Mouse (Mus musculus) neural tube, embryonic 13.5 days (tissue): ENCODE results near the gene Gm11492. TPM values are rescaled to one million over a fixed set of nuclear protein-coding genes. Genes with fewer than 3 reads are reported as not detected.

ENCODE experiments used
- ATAC-seq: fragments of 200-750 bp; cut with Nextera tagmentation; 2 replicates; pipeline ENCODE4 v1.8.0; 2017; ENCODE audit warnings: low read depth, mild to moderate bottlenecking, moderate TSS enrichment, moderate library complexity
- H3K27ac ChIP-seq: fragments of 300-500 bp; sonication (generic); replicated peaks from 2 replicates; pipeline ENCODE4 v1.5.1; 2015; ENCODE audit warnings: moderate library complexity, mild to moderate bottlenecking, inconsistent platforms
- H3K27me3 ChIP-seq: fragments of 300-500 bp; sonication (generic); 2 replicates; pipeline ENCODE4 v1.6.1; 2015; ENCODE audit warnings: mild to moderate bottlenecking, inconsistent platforms
- H3K36me3 ChIP-seq: fragments of 300-500 bp; sonication (generic); 2 replicates; pipeline ENCODE4 v1.6.1; 2015; ENCODE audit warnings: mild to moderate bottlenecking, inconsistent platforms
- H3K4me1 ChIP-seq: fragments of 300-500 bp; sonication (generic); replicated peaks from 2 replicates; pipeline ENCODE4 v1.6.1; 2015; ENCODE audit warnings: inconsistent platforms
- H3K4me2 ChIP-seq: fragments of 300-500 bp; sonication (generic); 2 replicates; pipeline ENCODE4 v1.6.1; 2015; ENCODE audit warnings: inconsistent platforms, mild to moderate bottlenecking, moderate library complexity
- H3K4me3 ChIP-seq: fragments of 300-500 bp; sonication (generic); 2 replicates; pipeline ENCODE4 v1.5.1; 2015; ENCODE audit warnings: mild to moderate bottlenecking, inconsistent platforms
- H3K9ac ChIP-seq: fragments of 300-500 bp; sonication (generic); 2 replicates; pipeline ENCODE4 v1.6.1; 2015; ENCODE audit warnings: moderate library complexity, mild to moderate bottlenecking, inconsistent platforms
- H3K9me3 ChIP-seq: fragments of 300-500 bp; sonication (generic); 2 replicates; pipeline ENCODE4 v1.6.1; 2016; ENCODE audit warnings: inconsistent platforms
- WGBS: fragments of 180-500 bp; shearing (Covaris S2); methylation state at CpG from one replicate; pipeline ENCODE4 v1.1.7; 2015; 5-methylcytosine and 5-hydroxymethylcytosine counted together
- polyA plus RNA-seq: library from polyadenylated mRNA; unstranded; fragments of >200 nt; fragmentation: Nextera tagmentation; extraction: Ambion mirVana; gene quantifications from 2 replicates; pipeline ENCODE4 v1.2.1, GENCODE M21; 2015

Gene Gm11492
- polyA plus RNA-seq, 1 experiment from 2014 or later, result not detected

DNA sequence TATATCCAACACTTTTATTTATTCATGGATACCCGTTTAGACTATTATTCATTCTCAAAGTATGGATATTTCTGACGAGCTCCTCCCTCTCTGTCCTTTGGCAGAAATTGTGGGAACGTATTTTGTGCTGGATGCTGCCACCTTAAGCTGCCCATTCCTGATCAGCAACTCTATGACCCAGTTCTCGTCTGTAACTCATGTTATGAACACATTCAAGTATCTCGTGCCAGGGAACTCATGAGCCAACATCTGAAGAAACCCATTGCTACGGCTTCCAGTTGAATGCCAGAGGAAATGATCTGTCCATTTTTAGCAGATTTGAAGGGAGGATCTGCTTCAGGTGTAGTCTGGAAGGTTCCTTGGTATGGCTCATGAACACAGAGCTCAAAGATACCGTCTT, 47.5 kb downstream of the Gm11492 start:
- 93% methylated on average over 7 of the region's 7 CpGs for WGBS
- ATAC-seq, result no peak
- no peak overlapping the region for H3K27ac ChIP-seq
- H3K36me3 ChIP-seq, result peaks cover 98% of the 10 kb centered on the region
- no peaks in the 10 kb centered on the region for H3K27me3 ChIP-seq
- no peak overlapping the region for H3K4me3 ChIP-seq
- H3K9me3 ChIP-seq, result no peaks in the 10 kb centered on the region; the same call in 1 of the 2 replicates
- no peaks in the 10 kb centered on the region; the same call in 1 of the 2 replicates for H3K4me1 ChIP-seq
- H3K4me2 ChIP-seq, result no peak overlapping the region
- no peak overlapping the region for H3K9ac ChIP-seq

- no peak overlapping the region for H3K27ac ChIP-seq
- no peak overlapping the region for H3K4me2 ChIP-seq
- H3K27me3 ChIP-seq, result no peaks in the 10 kb centered on the region
- H3K9ac ChIP-seq, result no peak overlapping the region
- H3K4me3 ChIP-seq, result no peak overlapping the region
- WGBS, result 93% methylated on average over 5 of the region's 5 CpGs
- no peaks in the 10 kb centered on the region; the same call in 1 of the 2 replicates for H3K4me1 ChIP-seq
- no peak for ATAC-seq
- H3K9me3 ChIP-seq, result no peaks in the 10 kb centered on the region; the same call in 1 of the 2 replicates
- peaks cover 93% of the 10 kb centered on the region for H3K36me3 ChIP-seq
These were observed 49.1 kb downstream of the Gm11492 start for GRCm38 (mm10) chr11:87615551-87615950.

GRCm38 (mm10) chr11:87615952-87616351, 49.5 kb downstream of the Gm11492 start:
- 96% methylated on average over 2 of the region's 2 CpGs for WGBS
- Histone ChIP-seq H3K36me3 (peaks cover 92% of the 10 kb centered on the region), H3K9me3 (no peaks in the 10 kb centered on the region; the same call in 1 of the 2 replicates), H3K27me3 (no peaks in the 10 kb centered on the region), H3K4me1 (no peaks in the 10 kb centered on the region; the same call in 1 of the 2 replicates), H3K4me2 (no peak overlapping the region), H3K27ac (no peak overlapping the region), H3K9ac (no peak overlapping the region), H3K4me3 (no peak overlapping the region)
- ATAC-seq, result no peak

- Histone ChIP-seq H3K27ac (no peak within 1 kb of the TSS), H3K27me3 (no peaks in the 10 kb centered on the region), H3K9me3 (no peaks in the 10 kb centered on the region; the same call in 1 of the 2 replicates), H3K4me2 (no peak within 1 kb of the TSS), H3K4me1 (no peaks in the 10 kb centered on the region; the same call in 1 of the 2 replicates), H3K9ac (no peak within 1 kb of the TSS), H3K36me3 (peaks cover 86% of the 10 kb centered on the region), H3K4me3 (no peak within 1 kb of the TSS)
- 89% methylated on average over 66 of the region's 69 CpGs for WGBS
- ATAC-seq, result no peak
These were observed 50.5 kb downstream of the Gm11492 start, which contains the start of gene Hsf5 for GRCm38 (mm10) chr11:87616790-87617474. Gene Hsf5, plus strand, starts transcription at chr11:87617164.

DNA sequence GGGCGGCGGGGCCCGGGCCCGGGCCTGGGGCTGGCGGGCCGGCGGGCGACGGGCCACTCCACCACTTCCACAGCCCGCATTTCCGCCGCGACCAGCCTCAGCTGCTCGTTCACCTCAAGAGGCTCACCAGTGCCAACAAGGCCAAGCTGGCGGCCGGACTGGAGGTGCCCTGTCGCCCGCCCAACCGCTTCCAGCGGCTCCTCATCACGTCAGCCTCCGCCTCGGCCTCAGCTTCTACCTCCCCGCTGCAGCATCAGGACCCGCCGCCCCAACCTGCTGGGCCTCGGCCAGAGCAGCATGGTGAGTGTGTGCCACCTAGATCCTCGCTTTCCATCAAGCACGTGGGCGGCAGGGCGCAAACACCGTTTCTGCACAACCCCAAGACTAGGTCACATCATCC, 51.2 kb downstream of the Gm11492 start:
- Histone ChIP-seq H3K27ac (no peak overlapping the region), H3K9ac (no peak overlapping the region), H3K4me3 (no peak overlapping the region), H3K4me2 (no peak overlapping the region), H3K36me3 (peaks cover 85% of the 10 kb centered on the region), H3K27me3 (no peaks in the 10 kb centered on the region), H3K9me3 (no peaks in the 10 kb centered on the region; the same call in 1 of the 2 replicates), H3K4me1 (no peaks in the 10 kb centered on the region)
- ATAC-seq, result 0 out of 2 replicates have a peak, but pooled peaks have one; percentile 15
- 97% methylated on average over 32 of the region's 32 CpGs for WGBS

Other genes with a start within 250 kb of the Gm11492 start
- 22.9 and 24.3 TPM in 2 replicates for gene Ppm1e, start 207.6 kb upstream of the Gm11492 start, polyA plus RNA-seq
- 6.2 and 7.0 TPM in 2 replicates for gene Rad51c, start 161.7 kb upstream of the Gm11492 start, polyA plus RNA-seq
- gene Tex14, start 161.6 kb upstream of the Gm11492 start, polyA plus RNA-seq, result 0.32 and 1.4 TPM in 2 replicates
- 21.9 and 27.2 TPM in 2 replicates for gene Sept4, start 2.2 kb downstream of the Gm11492 start, polyA plus RNA-seq
- gene Mtmr4, start 25.5 kb downstream of the Gm11492 start, polyA plus RNA-seq, result 54.4 and 58.2 TPM in 2 replicates
- 0.59 and 0.63 TPM in 2 replicates for gene Hsf5, start 50.5 kb downstream of the Gm11492 start, polyA plus RNA-seq
- gene Rnf43, start 96.1 kb downstream of the Gm11492 start, polyA plus RNA-seq, result 0.59 and 0.68 TPM in 2 replicates
- gene Supt4a, start 170.9 kb downstream of the Gm11492 start, polyA plus RNA-seq, result 165 and 166 TPM in 2 replicates
- 24.9 and 27.0 TPM in 2 replicates for gene Tspoap1, start 193.9 kb downstream of the Gm11492 start, polyA plus RNA-seq
- gene Mpo, start 226.9 kb downstream of the Gm11492 start, polyA plus RNA-seq, result 1.2 and 1.5 TPM in 2 replicates